Mouse (Mus musculus) naive thymus-derived CD4-positive, alpha-beta T cell, adult 2 months (primary cell): ENCODE data around the gene Cyb5d1.

Experiments
- DNase-seq: peaks from one replicate; pipeline ENCODE4 v3.0.0-alpha.2; 2011; ENCODE audit warnings: low read depth

Gene Cyb5d1

DNA sequence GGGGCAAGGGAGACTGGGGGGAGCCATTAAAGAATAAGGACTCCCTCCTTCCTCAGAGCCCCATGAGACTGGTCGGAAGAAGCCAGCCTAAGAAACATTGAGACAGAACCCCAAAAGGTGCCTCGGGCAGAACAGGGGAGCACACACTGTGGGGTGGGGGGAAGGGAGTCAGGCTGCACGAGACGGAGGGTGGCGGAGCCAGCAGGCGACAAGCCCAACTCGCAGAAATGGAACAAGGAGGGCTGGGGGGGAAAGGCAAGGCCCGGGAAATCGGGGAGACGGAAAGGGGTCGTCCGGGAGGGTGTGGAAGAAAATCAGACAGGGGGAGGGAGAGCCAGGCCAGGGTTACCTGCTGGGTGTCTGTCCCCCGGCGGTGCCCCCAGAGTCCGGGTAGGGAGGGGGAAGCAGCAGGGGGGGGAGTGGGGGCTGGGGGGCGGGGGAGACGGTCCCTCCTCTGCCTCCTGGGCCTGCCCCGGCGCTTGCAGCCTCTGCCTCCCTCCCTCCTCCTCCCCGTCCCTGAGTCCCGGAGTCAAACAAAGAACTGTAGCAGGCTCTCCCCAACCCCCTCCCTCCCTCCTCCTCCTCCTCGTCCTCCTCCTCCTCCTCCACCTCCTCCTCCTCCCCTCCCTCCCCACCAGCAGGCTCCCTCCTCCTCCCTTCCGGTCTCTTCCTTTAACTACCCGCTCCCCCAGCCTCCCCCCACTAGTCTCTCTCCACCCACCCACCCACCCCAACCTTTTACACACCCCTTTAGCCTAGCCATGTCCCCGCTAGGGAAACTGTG is 20.4 kb upstream of the Cyb5d1 start:
- DNase-seq = peak; percentile 58

DNA sequence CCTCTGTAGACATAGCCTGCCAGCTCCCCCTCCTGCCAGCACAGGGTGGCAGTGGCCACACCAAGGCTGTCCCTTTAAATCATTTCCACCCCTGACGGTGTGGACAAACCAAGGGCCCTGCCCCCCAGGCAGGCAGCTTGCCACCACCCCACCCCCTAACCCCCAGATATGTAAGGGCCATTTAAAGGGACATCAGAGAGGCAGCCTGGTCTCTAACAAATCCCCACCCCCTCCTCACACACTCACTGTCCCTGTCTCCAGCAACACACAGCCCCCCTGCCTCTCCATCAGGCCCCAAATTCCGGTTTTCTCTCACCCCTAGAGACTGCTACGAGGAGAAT is 19.9 kb upstream of the Cyb5d1 start:
- no peak for DNase-seq

DNA sequence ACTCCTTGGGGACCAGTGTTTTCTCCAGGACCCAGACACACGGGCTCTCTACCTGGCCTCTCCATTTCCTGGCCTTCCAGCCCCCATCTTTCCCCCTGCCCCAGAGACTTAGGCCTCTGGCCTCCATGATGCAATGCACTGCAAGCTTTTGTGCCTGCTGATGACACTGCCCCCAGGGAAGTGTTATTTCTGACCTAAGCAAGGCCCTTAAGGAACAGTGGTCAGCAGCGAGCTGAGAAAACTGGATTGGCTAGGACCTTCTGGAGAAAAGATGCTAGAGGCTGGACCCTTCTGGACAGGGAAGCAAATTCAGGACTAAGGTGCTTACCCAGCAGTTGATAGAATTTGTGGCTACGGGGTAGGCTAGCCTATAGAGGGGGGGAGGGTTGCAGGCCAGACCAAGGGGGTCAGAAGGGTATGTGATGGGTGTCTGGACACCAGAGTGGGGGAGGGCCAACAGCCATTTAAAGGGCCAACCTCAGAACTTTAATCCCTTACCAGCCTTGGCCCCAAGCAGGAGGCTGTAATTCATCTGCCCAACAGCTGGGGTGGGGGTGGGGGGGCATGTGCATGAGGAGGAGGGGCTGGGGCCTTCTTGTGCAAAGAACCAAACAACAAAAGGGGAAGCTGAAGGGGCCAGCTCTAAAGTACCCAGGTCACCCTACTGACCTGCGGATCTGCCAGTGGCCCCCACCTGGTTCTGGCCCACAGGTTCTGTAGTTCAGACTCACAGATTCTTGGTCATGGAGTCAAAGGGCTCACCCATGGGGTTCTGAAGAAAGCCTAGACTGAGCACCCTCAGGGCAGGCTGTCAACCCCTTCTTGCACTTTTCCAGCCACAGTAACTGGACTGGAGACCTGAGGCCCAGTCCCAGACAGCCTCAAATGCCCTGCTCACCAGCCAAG is 19.2 kb upstream of the Cyb5d1 start:
- DNase-seq = no peak

DNA sequence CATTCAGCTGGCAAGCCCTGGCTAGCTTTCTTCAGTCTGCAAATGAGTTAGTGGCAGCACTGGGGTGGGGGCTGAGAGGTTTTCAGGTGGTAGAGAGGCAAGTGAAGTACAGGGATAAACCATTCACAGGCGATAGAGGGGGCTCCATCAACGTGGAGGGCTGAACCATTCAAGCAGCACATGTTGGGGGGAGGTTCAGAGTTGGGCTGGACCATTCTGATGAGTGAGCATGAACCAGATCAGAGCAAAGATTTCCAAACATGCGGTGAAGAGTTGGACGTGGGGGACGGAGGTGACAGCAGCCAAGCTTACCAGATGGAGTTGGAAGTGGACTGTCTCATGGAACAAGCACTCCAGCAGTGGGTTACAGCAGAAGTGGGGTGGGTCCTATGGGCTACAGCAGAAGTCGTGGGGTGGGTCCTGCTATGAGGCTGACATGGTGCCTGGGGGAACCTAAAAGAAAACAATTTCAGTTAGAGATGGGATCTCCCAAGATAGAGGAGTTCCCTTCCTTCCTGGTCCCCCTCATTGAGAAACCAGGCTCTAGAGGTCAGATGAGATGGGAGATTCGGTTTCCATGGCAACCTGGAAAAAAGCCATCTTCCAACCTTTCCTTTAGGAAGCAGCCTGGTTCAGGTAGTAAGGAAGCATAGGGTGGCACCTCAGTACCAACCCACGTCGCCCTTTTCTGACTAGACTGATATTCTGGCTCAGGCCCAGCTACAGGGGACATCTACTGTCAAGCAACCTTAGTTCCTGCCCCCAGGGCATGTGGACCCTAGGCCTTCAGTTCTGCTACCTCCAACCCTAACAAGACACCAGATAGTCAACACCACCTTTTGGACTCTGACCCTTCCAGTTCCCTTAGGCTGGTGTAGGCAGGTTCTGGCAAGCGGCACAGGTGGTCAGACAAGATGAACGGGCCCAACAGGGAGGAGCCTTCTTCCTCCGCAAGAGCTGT is 18.1 kb upstream of the Cyb5d1 start, which contains the start of gene Kdm6b:
Gene Kdm6b, minus strand, starts transcription at position 455 of the 961 bp plus-strand sequence.
- DNase-seq = no peak

DNA sequence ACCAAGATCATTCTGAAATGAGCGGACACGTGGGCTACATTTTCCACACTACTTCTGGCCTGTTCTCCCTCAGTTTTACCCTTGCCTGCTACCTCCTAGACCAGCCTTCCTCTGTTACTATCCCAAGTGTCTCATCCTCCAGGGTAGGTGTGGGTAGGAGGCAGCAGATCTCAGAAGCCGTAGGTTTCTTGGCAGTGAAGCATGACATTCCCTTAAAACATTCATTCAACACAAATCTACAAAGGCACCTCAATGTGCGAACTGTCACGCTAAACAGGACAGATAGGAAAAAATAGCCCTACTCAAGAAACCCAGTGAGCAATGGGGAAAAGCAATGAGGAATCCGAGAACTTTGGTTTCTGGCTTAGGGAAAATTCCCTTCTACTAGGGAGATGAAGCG is 17.1 kb upstream of the Cyb5d1 start:
- DNase-seq = no peak

DNA sequence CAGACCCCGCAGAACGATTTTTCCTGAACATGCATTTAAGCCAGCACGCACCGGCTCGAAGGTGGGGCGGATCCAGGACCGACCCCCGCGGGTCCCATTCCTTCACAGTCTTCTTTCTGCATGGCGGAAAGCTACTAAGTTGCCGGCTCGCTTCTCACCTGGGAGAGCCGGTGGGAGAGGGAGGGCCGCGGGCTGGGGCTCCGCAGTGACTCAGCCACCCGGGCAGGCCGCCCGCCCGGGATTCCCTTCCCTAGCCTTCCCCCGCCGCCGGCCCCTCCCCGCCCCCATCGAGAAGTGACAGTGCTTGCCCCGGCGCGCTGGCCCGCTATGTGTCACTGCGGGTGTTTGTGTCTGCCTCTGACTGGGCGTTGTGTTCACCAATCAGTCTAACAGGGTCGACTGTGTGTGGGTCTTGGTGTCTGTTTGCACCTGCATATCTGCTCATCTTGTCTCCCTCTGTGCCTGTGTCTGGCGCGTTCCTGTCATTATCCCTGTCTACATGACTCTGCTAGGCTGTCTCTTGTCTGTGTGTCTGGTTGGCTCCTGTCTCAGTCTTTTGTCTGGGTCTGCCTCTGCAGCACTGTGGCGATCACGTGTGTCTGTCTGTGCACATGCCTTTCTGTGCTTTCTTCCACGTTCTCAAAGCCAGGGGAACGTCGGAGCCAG is 16.2 kb upstream of the Cyb5d1 start:
- DNase-seq = peak; percentile 79

DNA sequence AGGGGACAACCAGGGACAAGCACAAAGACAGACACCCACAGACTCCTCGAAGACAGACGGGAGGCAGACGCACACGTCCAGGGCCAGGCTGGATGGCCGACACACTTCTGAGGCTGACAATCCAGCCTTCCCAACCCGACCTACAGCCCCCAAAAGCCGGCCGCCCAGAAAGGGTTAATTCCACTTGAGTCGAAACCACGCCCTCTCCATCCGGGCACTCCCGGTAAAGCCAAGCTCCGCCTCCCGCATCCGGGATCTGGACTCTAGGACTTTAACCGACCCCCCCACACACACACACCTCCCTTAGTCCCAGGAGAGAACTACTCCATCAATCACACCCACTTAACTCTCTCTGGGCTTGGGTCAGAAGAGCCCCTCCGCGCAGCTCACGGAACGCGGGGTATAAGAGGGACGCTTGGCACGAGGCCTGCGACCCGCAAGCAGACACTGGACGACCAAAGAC is 15.7 kb upstream of the Cyb5d1 start:
- DNase-seq = peak; percentile 84

DNA sequence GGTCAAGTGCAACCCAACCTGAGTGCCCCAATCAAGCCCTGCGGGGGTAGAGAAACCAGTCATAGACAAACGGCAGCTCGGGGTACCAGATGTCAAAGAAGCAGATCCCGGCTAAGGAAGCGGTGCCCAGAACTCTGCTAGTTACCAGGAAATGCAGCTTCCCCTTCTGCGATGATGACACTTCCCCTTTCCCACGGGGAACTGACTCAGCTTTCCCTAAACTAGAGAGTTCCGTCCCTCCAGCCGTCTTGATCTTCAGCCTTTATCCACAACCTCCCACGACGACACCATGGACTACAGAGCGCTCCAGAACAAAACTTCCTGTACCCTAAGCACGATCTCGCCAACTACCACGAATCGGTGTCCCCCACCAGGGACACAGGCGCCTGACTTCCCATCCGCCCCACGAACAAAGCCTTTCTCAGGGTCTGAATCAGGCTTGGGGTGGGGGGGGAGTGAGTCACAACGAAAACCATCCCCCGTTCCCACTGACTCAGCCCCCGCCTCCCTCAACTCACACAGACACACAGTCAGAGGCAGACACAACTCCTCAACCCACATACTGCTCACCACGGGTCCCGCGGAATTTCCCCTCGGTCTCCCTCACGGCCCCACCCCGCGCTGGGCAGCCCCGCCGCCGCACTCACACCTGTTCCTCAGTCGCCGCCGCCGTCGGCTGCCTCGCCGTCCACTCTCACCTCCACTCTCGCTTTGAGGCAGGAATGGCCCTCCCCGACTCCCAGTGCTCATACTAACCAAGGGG is 15.1 kb upstream of the Cyb5d1 start:
- peak; percentile 91 for DNase-seq

DNA sequence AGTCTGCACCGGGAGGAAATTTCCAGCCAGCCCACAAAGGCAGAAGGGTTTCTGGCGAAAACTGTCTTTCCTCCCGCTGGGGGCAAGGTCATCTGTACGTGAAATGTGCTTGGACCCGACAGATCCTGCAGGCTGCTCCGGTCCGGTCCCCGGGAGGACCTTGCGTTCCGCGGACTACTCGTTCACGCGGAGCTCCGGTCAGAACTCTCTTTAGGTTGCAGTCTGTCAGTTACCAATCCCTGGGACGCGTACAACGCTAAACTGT is 14.5 kb upstream of the Cyb5d1 start:
- no peak for DNase-seq

DNA sequence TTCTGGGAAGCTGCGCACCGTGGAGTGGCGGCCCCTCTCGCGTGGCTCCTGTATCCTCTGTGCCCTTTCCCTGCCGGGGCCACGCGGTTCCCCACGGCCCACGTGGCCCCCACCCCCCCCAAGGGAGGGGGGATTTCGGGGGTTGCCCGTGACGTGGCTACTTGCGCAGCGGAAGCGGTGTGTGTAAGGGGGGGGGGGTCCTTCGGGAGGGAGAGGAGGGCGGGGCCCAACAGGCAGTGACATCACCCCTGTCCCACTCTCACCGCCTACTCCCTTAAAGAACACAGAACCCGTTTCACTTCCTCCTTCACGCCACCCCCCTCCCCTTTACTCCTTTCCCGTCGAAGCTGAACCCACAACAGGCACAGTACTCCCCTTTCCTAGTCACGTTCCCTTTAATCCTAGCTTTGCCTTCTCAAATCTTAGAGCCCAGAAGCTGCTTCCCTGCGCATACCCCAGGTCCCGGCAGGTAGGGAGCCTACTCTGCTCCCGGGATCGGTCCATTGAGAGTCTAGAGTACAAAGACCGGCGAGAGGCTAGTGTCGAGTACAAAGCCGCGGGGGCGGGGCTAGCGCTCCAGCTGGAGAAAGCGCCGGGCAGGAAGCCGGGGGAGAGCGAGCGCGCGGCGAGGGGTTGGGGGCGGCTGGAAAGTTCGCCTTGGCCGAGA is 14.1 kb upstream of the Cyb5d1 start:
- DNase-seq = peak; percentile 96

DNA sequence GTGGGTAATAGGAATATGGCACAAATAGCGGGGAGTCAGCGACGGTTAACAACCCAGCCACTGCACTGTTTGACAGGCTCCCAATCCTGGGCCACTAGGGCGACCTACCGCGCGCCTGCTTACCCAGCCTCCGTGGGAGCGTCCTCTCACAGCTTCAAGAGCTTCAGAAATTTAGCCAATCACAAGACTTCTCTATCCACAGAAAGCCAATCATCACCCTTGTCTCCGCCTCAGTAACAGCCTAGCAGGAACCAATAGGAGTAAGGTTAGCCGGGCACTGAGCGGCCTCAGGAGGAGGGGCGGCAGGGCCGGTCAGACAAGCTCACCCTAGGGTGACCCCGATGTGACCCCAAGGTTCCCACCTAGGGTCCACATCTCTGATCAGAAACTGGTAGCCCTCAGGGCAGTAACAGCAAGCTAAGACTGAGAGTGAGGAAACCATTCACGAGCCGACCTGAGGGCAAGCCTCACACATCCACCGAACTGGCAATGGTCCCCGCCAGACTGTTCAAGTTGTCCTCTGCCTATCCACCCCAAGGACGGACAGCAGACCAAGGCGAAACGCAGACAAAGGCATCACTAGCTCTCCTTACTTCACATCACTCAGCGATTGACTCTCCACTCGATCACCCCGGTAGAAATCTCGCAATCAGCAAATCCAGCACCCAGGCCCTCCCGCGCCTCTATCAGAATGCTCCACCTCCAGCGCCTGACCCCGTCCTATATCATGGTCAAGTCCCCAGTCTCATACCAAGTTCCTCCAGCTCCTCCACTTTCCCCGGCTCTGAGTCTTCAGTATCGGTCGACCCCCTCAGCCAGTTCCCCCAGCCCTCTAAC is 13.3 kb upstream of the Cyb5d1 start:
- DNase-seq = peak; percentile 93

DNA sequence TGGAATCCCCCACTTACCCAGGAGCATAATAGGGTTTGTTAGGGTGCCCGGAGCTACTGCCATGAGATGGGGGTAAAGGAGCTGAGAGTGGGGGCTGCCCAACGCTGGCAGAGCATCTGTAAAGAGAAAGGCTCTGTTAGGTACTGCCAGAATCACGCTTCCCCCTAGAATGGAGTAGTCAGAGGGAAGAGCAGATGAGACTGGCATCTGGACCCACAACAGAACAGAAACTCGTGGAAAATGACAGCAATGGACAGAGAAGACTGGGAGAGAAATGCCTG is 12.2 kb upstream of the Cyb5d1 start:
- DNase-seq = no peak

DNA sequence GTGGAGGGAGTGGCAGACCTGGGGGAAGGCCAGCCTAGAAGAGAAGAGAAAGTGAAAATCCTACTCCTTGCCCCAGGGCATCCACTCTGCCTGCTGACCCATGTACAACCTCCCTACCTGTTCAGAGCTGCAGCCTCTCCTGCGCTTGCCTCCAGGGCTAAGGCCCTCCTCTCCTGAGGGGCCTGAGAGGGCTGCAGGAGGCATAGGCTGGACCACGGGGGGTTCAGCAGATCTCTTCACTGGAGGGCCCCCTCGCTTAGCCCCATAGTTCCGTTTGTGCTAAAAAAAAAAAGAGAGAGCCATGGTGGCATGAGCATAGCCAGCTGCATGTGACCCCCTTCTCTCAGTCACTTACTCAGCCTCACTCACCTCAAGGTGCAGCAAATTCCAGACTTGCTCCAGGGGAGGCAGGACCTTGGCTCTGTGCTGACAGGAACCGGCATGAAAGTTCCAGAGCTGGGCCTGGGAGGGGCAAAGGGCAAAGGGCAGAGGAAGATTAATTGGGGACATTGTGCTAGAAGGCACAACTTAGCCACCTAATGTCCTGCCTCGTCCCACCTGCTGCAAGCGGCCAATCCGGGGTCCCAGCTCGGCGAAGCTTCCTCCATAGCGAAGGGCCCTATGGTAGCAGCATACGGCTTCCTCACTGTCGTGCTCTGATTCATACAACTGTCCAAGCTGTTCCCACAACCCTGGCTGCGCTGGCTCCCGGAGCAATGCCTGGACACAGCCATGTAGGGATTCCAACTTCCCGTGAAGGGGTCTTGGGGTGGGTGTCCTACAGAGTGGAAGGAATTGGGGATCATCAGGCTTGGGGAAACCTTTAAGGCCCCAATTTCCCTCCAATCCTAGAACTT is 11.7 kb upstream of the Cyb5d1 start:
- DNase-seq = no peak

DNA sequence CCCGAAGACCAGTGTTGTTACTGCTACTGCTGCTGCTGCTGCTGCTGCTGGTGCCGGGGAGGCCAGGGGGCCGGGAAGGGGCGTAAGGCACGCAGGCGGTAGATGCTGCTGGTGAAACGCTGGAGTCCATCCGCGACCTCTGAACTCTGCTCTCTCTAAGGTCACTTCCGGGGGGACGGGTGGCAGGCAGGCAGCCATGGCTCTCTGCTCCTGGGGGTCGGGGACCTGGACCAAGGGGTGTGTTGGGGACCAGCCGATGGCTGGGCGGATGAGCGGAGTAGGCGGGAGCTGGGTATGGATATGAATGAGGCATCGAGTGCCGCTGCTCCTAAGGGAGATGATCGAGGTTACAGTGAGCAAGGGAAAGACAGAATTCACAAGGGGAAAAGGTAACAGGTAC is 10.9 kb upstream of the Cyb5d1 start:
- DNase-seq = no peak

DNA sequence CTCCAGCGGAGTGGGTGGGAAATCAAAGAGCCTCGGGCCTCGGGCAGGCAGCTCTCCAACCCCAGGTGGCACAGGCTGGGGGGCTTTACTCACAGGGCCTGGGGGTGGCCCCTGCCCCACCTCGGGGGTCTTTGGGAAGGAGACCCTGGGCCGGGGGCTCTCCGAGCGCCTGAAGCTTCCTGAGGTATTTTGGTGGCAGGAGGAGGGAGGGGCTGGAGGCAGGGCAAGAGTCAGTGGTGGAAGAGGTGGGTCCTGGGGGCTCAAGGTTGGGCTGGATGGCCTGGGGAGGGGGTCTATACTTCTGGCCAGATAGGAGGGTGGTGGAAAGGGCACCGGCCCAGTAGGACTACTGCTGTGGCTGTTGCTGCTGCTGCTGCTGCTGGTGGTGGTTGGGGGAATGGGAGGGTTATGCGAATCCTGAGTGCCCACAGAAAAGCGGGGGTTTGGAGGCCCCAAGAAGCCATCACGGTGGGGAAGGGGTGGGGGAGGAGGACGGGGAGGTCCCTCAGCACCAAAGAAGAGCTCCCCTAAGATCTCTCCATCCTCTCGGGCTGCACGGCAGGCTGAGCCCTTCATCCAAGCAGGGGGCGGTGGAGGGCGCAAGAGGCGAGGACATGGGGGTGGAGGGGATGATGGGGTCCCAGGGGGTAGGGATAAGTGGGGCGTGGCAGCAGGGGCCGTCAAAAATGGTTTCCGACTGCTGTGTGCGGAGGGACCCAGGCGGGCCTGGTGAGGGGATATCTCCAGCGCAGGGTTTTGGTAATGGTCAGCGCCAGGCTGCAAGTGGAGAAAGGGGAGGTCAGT is 10.2 kb upstream of the Cyb5d1 start:
- DNase-seq = no peak

DNA sequence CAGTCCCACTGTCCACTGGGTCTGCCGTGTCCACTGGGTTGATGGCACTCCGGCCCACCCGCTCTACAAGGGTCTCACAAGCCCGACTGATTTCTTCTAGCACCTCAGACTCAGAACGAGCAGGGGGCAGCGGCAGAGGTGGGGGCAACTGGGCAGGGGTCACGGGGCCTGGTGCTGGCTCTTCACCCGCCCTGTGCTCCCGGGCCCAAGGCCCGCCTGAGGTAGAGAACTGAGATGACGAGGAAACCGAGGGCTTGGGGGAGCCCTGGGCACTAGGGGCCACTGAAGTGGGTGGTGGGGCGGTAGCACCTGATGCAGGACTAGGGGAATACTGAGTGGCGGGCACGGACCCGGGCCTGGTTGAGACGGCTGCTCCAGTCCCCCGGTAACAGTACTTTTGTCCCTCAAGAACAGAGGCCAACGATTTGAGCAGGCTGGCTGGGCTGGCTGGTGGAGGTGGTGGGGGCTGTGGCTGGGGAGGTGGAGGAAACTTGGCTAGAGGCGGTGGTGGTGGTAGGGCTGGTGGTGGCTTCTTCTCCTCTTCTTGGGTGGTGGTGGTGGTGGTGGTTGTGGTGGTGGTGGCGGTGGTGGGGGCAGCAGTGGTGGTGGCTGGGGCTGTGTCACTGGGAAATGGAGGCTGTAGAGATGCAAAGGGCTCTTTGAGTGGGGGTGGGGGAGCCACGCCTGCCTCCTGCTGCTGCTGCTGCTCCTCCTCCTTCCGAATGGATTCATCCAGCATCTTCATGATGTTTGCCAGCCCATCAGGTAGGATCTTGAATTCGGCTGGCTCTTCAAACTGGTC is 9.4 kb upstream of the Cyb5d1 start:
- DNase-seq = no peak
